Mouse (Mus musculus): Measurements from ENCODE around the gene Cited2.

GRCm38 (mm10) chr10:17697376-17698265 is 25.4 kb upstream of the Cited2 start:
- TF ChIP-seq CTCF (IDR thresholded peaks at IDR 0.05; ENCODE audit: control insufficient read depth, insufficient read depth, low read length) (no peak), POLR2A (IDR thresholded peaks at IDR 0.05; ENCODE audit: borderline replicate concordance, control insufficient read depth, low read depth, low read length) (no peak)
